Mouse (Mus musculus) c-Kit-positive CD71-positive TER-119-positive erythroid progenitor cells, embryonic 14.5 days (primary cell): ENCODE results near the gene Tnrc18.

Experiments used
- DNase-seq: peaks from one replicate; pipeline ENCODE4 v3.0.0-alpha.2; 2013; ENCODE audit warnings: low spot score

Gene Tnrc18

GRCm38 (mm10) chr5:142718486-142718885, 99.0 kb downstream of the Tnrc18 start:
- DNase-seq, result no peak

DNA sequence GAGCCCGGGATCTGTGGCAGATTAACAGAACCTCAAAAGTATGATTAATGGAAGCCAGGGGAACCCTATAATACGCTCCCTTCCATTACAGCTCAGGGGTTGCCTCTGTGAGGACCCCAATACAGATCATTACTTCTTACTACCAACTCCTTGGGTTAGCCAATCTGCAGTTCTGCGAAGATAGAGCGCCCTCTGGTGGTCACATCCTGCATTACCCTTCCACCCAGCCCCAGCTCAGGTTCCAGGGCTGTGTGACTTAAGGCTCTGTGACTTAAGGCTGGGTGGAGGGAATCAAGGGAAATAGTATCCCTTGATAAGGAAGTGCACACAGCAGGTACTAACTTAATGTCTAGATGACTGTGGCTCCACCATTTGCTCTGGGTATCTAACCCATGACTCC, 99.4 kb downstream of the Tnrc18 start:
- peak; percentile 68 for DNase-seq

- DNase-seq, result no peak
Observed at GRCm38 (mm10) chr5:142716056-142716455, 101.4 kb downstream of the Tnrc18 start.

DNA sequence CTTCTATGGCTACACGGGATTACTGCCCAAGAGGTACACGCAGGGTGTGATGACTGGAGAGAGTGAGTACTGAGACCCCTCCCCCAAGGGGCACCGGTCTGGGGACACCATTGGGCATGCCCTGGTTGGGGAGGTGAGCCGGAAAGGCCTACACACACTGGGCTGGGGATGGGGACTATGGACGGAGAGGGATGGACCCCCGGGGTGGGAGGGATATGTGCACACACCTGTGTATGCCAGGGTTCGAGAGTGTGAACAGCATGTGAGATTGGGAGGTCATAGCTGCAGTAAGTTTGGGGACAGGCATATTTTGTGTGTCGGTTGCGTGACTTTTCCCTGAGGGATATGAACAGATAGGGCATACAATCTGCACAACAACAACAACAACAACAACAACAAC, 102.4 kb downstream of the Tnrc18 start:
- no peak for DNase-seq

- DNase-seq, result no peak
Observed at GRCm38 (mm10) chr5:142713966-142714365, 103.5 kb downstream of the Tnrc18 start.

- DNase-seq, result no peak
Observed at GRCm38 (mm10) chr5:142712373-142712772, 105.1 kb downstream of the Tnrc18 start.

- no peak for DNase-seq
Observed at GRCm38 (mm10) chr5:142709436-142709835, 108.0 kb downstream of the Tnrc18 start.

DNA sequence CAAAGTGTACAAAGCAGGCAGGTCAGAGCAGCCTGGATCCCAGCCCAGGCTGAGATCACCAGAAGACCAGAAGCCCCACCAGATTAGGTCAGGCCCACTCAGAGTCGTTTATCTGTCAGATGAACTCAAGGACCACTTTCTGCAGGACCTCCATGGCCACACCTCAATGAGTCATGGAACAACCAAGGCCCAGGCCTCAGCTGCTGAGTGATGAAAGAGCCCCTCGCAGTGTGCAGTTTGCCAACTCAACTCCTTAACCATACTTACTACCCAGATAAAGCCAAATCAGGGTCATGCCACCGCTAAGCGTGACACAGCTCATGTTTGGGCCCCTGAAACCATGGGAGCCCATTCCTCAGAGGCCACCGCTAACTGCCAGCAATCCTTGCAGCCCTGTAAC, 109.8 kb downstream of the Tnrc18 start:
- DNase-seq, result no peak

DNA sequence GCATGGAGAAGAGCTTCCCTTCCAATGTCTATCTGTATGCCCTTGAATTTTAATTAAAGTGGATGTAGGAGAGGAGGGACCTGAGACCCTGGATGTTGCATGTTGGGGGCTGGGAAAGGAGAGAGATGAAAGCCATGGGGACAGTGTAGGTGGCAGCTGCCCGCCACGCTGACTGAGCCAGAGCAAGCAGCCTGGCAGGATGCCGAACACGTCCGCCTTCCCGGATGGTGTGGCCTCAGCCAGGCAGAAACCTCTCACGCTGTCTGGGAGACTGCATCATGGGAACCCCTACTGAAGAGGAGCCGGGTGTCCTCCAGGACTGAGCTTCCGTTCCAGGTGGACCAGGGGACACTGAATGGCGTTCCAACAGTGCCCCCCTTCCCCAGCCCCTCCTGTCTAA, 113.9 kb downstream of the Tnrc18 start:
- DNase-seq, result no peak

GRCm38 (mm10) chr5:142702511-142703138, 114.8 kb downstream of the Tnrc18 start:
- no peak for DNase-seq

- no peak for DNase-seq
Observed at GRCm38 (mm10) chr5:142701651-142702510, 115.6 kb downstream of the Tnrc18 start.

GRCm38 (mm10) chr5:142700842-142701589, 116.4 kb downstream of the Tnrc18 start:
- no peak for DNase-seq

DNA sequence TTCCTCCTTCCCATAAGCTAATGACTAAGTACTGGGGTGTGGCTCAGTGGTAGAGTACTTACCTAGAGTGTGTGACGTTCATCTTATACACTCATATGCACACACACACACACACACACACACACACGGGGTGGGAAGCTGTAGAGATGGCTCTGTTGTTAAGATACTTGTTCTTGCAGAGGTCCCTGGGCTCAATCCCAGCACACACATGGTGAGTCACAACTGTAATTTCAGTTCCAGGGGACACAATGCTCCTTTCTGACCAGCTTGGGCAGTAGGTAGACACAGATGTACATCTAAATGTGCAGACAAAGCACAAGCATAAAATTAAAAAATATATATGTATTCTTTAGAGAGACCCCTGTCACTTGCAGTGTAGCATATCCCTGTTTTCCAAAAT, 119.7 kb downstream of the Tnrc18 start:
- DNase-seq, result no peak

GRCm38 (mm10) chr5:142696865-142697264, 120.6 kb downstream of the Tnrc18 start:
- no peak for DNase-seq

GRCm38 (mm10) chr5:142696258-142696657, 121.2 kb downstream of the Tnrc18 start:
- DNase-seq, result no peak

- DNase-seq, result no peak
Observed at GRCm38 (mm10) chr5:142694627-142695340, 122.7 kb downstream of the Tnrc18 start.

DNA sequence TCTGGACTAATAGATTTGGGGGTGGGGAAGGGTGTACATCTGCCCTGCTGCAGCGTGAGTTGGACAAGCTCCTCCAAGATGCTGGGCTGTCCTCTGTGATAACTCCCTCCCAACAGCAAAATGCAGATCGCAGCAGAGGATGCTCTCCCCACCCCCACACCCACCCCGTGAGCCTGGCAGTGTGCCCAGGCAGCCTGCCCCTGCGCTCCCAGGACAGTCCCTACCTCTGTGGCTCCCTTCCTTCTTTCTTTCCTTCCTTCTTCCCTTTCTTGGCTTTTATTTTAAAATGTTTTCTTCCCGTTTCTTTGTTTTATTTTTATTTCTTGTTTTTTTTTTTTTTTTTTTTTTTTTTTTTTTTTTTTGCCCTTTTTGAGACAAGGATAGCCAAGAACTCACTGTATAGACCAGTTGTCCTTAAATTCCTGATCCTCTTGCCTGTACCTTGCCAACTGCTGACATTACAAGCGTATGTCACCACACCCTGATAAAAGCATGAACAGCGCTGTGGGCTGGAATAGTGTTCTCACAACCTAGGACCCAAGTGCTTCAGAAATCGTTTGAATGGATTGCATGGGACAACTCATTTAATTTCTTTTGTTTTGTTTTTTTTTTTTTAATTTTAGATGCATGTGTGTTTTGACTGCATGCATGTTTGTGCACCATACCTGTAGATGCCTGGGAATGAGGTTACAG, 123.6 kb downstream of the Tnrc18 start:
- DNase-seq, result no peak

DNA sequence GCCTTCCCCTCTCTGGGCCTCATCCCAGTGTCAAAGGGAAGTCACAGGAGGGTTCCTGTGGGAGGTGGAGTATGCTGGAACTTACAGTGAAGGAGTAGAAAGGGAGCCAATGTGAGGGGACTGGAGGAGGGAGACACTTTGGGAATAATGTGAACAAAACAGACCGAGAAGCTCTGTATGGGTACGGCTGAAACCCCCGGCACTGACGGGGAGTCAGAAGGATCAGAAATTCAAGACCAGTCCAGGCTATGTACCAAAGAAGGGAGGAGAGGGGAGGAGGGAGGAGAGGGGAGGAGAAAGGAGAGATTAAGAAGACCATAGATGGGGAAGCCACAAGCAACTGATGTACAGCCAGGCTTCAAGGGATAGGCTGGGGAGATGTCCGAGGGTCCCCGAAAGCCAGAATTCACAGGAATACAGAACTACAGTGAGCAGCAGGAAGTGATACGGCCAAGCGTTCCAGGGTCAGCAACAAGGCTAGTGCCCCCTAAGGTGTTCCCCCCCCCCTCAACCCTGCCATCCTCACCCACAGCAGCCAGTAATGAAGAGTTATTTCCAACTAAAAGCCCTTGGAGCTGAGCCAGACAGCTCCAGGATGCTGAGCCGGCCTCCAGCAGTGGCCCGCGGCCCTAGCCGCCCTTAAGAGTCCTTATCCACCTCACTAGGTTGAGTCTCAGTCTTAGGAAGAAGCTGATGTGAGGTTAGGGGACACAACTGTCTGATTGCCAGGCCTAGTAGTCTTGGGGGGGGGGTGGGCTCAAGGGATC, 124.3 kb downstream of the Tnrc18 start:
- no peak for DNase-seq

- no peak for DNase-seq
Observed at GRCm38 (mm10) chr5:142692248-142692647, 125.2 kb downstream of the Tnrc18 start, which contains the start of gene Slc29a4. Slc29a4 (plus strand) TSS chr5:142692512.

GRCm38 (mm10) chr5:142690343-142690742, 127.1 kb downstream of the Tnrc18 start:
- DNase-seq, result no peak

- no peak for DNase-seq
Observed at GRCm38 (mm10) chr5:142688866-142689265, 128.6 kb downstream of the Tnrc18 start.
